In the genomic region with DNA sequence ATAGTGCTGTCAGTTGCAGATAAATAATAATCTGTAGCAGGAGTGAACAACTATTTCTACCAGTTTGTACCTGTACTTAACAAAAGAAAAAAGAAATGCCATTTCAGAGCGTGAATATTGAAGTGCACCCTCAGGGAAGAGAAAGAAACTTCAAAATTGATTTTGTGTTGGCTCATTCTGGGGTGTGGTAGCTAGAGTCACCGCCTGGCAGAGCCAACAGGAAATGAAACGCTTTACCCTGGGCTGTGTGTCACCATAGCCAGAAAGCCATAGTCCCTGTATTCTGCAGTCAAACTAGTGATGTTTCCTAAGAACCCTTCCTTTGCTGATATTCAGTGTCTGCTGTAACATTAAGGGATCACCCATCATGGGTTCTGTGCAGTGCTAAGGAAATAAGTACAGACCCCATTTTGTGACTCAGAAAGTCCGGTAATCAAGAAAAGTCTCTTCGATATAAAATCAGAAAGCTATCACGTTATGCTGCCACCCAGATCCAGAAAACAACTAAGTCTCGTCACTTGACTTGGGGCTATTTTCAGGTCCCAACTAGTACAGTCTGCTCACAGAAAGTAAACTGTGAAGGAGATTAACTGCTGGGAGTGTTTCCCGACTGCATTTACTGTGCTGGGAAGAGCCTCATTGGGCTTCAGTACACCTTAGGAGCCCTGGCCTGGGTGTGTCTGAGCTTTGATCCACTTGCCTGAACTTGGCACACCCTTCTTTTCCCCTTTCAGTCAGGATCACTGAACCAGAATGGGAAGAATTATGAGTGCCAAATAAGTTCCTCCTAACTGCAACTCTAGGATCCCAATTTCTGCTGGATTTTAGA, we compare ENCODE assay signal across 9 mouse cellular contexts.
DNase-seq lines count a peak whose midpoint lies in the region; ATAC-seq lines count a peak whose summit lies in the region.
"Had no signal": no experiment of that assay in that cellular context is flagged by ENCODE, and none has a peak within 500 bp of the region (broad histone marks: within the 10 kb centered on the region; RNA-seq: fewer than 3 reads in every experiment).

No protein-coding gene starts in this region.

- H3K4me2 ChIP-seq in limb, embryonic 12.5 days, result no peak overlapping the region
- no peak overlapping the region for H3K4me2 ChIP-seq in embryonic facial prominence, embryonic 15.5 days (replicated peaks)
- H3K4me2 ChIP-seq in kidney, embryonic 16.5 days (replicated peaks; ENCODE audit: low read depth, low read length), result no peak overlapping the region
- no peak overlapping the region for H3K4me2 ChIP-seq in stomach, embryonic 14.5 days (replicated peaks; ENCODE audit: low read depth, low read length)
- H3K4me2 ChIP-seq in midbrain, embryonic 13.5 days (replicated peaks), result no peak overlapping the region
- H3K4me2 ChIP-seq: liver, embryonic 15.5 days had no signal

- no peaks in the 10 kb centered on the region for H3K9me3 ChIP-seq in limb, embryonic 12.5 days
- H3K9me3 ChIP-seq in limb, embryonic 10.5 days (replicated peaks), result no peaks in the 10 kb centered on the region
- no peaks in the 10 kb centered on the region for H3K9me3 ChIP-seq in embryonic facial prominence, embryonic 15.5 days (replicated peaks)
- H3K9me3 ChIP-seq in kidney, embryonic 16.5 days (ENCODE audit: low read length), result no peaks in the 10 kb centered on the region
- no peaks in the 10 kb centered on the region for H3K9me3 ChIP-seq in stomach, embryonic 14.5 days (ENCODE audit: control insufficient read depth, low read depth, low read length)
- H3K9me3 ChIP-seq in midbrain, embryonic 13.5 days, result no peaks in the 10 kb centered on the region
- H3K9me3 ChIP-seq: liver, embryonic 15.5 days had no signal

- no peak for ATAC-seq in limb, embryonic 12.5 days (ENCODE audit: insufficient number of reproducible peaks, insufficient read depth, low FRiP score, low TSS enrichment, low read depth)
- ATAC-seq in embryonic facial prominence, embryonic 15.5 days (ENCODE audit: insufficient number of reproducible peaks, low FRiP score, low TSS enrichment, low read depth), result no peak
- ATAC-seq in kidney, embryonic 16.5 days (ENCODE audit: low FRiP score, low TSS enrichment), result peak; percentile 75; the same call in 1 of the 2 replicates
- peak; percentile 79 for ATAC-seq in stomach, embryonic 14.5 days (ENCODE audit: insufficient number of reproducible peaks, insufficient read depth, low FRiP score, low read depth)
- no peak for ATAC-seq in midbrain, embryonic 13.5 days

- peak overlapping the region; percentile 7; the same call in 1 of the 2 replicates for H3K27ac ChIP-seq in limb, embryonic 12.5 days
- no peak overlapping the region for H3K27ac ChIP-seq in limb, embryonic 10.5 days
- peak overlapping the region; percentile 65 for H3K27ac ChIP-seq in embryonic facial prominence, embryonic 15.5 days (replicated peaks)
- H3K27ac ChIP-seq in kidney, embryonic 16.5 days (ENCODE audit: low read length), result no peak overlapping the region
- peak overlapping the region; percentile 71 for H3K27ac ChIP-seq in stomach, embryonic 14.5 days (ENCODE audit: low read length)
- no peak overlapping the region for H3K27ac ChIP-seq in midbrain, embryonic 13.5 days
- H3K27ac ChIP-seq: liver, embryonic 15.5 days had no signal

- no peak overlapping the region for H3K9ac ChIP-seq in limb, embryonic 12.5 days (replicated peaks)
- no peak overlapping the region for H3K9ac ChIP-seq in embryonic facial prominence, embryonic 15.5 days
- H3K9ac ChIP-seq in kidney, embryonic 16.5 days (replicated peaks; ENCODE audit: low read length), result no peak overlapping the region
- H3K9ac ChIP-seq in stomach, embryonic 14.5 days (replicated peaks; ENCODE audit: low read depth, low read length), result no peak overlapping the region
- H3K9ac ChIP-seq in midbrain, embryonic 13.5 days (replicated peaks), result no peak overlapping the region
- H3K9ac ChIP-seq: liver, embryonic 15.5 days had no signal

- no peaks in the 10 kb centered on the region for H3K27me3 ChIP-seq in limb, embryonic 12.5 days
- no peaks in the 10 kb centered on the region for H3K27me3 ChIP-seq in limb, embryonic 10.5 days (ENCODE audit: low read depth, poor library complexity, severe bottlenecking)
- H3K27me3 ChIP-seq in embryonic facial prominence, embryonic 15.5 days, result no peaks in the 10 kb centered on the region
- no peaks in the 10 kb centered on the region for H3K27me3 ChIP-seq in kidney, embryonic 16.5 days (ENCODE audit: insufficient read depth, low read length)
- H3K27me3 ChIP-seq in stomach, embryonic 14.5 days (ENCODE audit: control insufficient read depth, insufficient read depth, low read length), result no peaks in the 10 kb centered on the region
- H3K27me3 ChIP-seq in midbrain, embryonic 13.5 days, result no peaks in the 10 kb centered on the region
- H3K27me3 ChIP-seq: liver, embryonic 15.5 days had no signal

- H3K36me3 ChIP-seq in limb, embryonic 12.5 days, result no peaks in the 10 kb centered on the region
- no peaks in the 10 kb centered on the region for H3K36me3 ChIP-seq in limb, embryonic 10.5 days
- H3K36me3 ChIP-seq in embryonic facial prominence, embryonic 15.5 days, result no peaks in the 10 kb centered on the region
- no peaks in the 10 kb centered on the region for H3K36me3 ChIP-seq in kidney, embryonic 16.5 days (ENCODE audit: insufficient read depth, low read length)
- no peaks in the 10 kb centered on the region for H3K36me3 ChIP-seq in stomach, embryonic 14.5 days (ENCODE audit: control insufficient read depth, insufficient read depth, low read length)
- no peaks in the 10 kb centered on the region for H3K36me3 ChIP-seq in midbrain, embryonic 13.5 days
- H3K36me3 ChIP-seq: liver, embryonic 15.5 days had no signal

- H3K4me1 ChIP-seq in limb, embryonic 12.5 days (replicated peaks), result no peaks in the 10 kb centered on the region
- no peaks in the 10 kb centered on the region for H3K4me1 ChIP-seq in limb, embryonic 10.5 days
- H3K4me1 ChIP-seq in embryonic facial prominence, embryonic 15.5 days, result no peaks in the 10 kb centered on the region
- peaks cover 7% of the 10 kb centered on the region; the same call in 1 of the 2 replicates for H3K4me1 ChIP-seq in kidney, embryonic 16.5 days (ENCODE audit: insufficient read depth, low read length)
- no peaks in the 10 kb centered on the region for H3K4me1 ChIP-seq in stomach, embryonic 14.5 days (ENCODE audit: control insufficient read depth, insufficient read depth, low read length)
- H3K4me1 ChIP-seq in midbrain, embryonic 13.5 days (replicated peaks), result no peaks in the 10 kb centered on the region
- H3K4me1 ChIP-seq: liver, embryonic 15.5 days had no signal

- DNase-seq in limb, embryonic 10.5 days (ENCODE audit: low spot score), result no peak
- DNase-seq in right cerebral cortex, postnatal 14 days, result no peak
- DNase-seq: cerebellum, adult 11 months had no signal

- WGBS in limb, embryonic 12.5 days, result 74% methylated on average over 8 of the region's 8 CpGs
- WGBS in limb, embryonic 10.5 days, result 81% methylated on average over 8 of the region's 8 CpGs
- WGBS in embryonic facial prominence, embryonic 15.5 days, result 67% methylated on average over 8 of the region's 8 CpGs
- WGBS in kidney, embryonic 16.5 days, result 68% methylated on average over 8 of the region's 8 CpGs
- WGBS in stomach, embryonic 14.5 days, result 68% methylated on average over 8 of the region's 8 CpGs
- WGBS in midbrain, embryonic 13.5 days, result 89% methylated on average over 8 of the region's 8 CpGs

- no peak overlapping the region for H3K4me3 ChIP-seq in limb, embryonic 12.5 days (replicated peaks)
- H3K4me3 ChIP-seq in limb, embryonic 10.5 days, result no peak overlapping the region
- H3K4me3 ChIP-seq in embryonic facial prominence, embryonic 15.5 days (replicated peaks), result no peak overlapping the region
- H3K4me3 ChIP-seq in kidney, embryonic 16.5 days (ENCODE audit: low read length), result no peak overlapping the region
- no peak overlapping the region for H3K4me3 ChIP-seq in stomach, embryonic 14.5 days (ENCODE audit: low read depth, low read length)
- H3K4me3 ChIP-seq in midbrain, embryonic 13.5 days (replicated peaks), result no peak overlapping the region
- H3K4me3 ChIP-seq: liver, embryonic 15.5 days had no signal

Comparison
In these comparisons a context has a peak if more than half of its experiments do, and no peak if none do; other contexts are left out.
1. H3K27ac ChIP-seq: peak in limb, embryonic 12.5 days (single experiment), embryonic facial prominence, embryonic 15.5 days (single experiment) and stomach, embryonic 14.5 days (single experiment); none in limb, embryonic 10.5 days (single experiment), kidney, embryonic 16.5 days (single experiment) and midbrain, embryonic 13.5 days (single experiment).
2. ATAC-seq: peak in kidney, embryonic 16.5 days (single experiment) and stomach, embryonic 14.5 days (single experiment); none in limb, embryonic 12.5 days (single experiment), embryonic facial prominence, embryonic 15.5 days (single experiment) and midbrain, embryonic 13.5 days (single experiment).